Mouse (Mus musculus): ENCODE results near the gene Mtor. TPM values are rescaled to one million over a fixed set of nuclear protein-coding genes. Genes with fewer than 3 reads are reported as not detected.
A peak's percentile ranks its signal among the peaks of the same experiment; 100 is the strongest.

Mtor gene
- polyA plus RNA-seq, 1 experiment from 2014 or later, result 36.1 TPM

- H3K4me3 ChIP-seq (replicated peaks; ENCODE audit: low read length), result no peak overlapping the region
- H3K9ac ChIP-seq, result no peak overlapping the region
- H3K36me3 ChIP-seq (replicated peaks; ENCODE audit: control insufficient read depth, insufficient read depth), result peaks cover 85% of the 10 kb centered on the region
- H3K4me2 ChIP-seq (replicated peaks), result no peak overlapping the region
- H3K9me3 ChIP-seq (ENCODE audit: control insufficient read depth, low read length), result no peaks in the 10 kb centered on the region
- no peak for DNase-seq (ENCODE audit: low spot score)
- WGBS, result 68% methylated on average over 6 of the region's 6 CpGs
- ATAC-seq (ENCODE audit: low FRiP score), result no peak
- peaks cover under 1% of the 10 kb centered on the region; the same call in 1 of the 2 replicates for H3K4me1 ChIP-seq (replicated peaks; ENCODE audit: control insufficient read depth, insufficient read depth, low read length)
- 0 out of 2 replicates have a peak overlapping the region, but pooled peaks have one; percentile 27 for H3K27ac ChIP-seq
- H3K27me3 ChIP-seq (ENCODE audit: control insufficient read depth, insufficient read depth, low read length), result no peaks in the 10 kb centered on the region
These were observed 64.7 kb downstream of the Mtor start for GRCm38 (mm10) chr4:148513021-148513559.

GRCm38 (mm10) chr4:148515313-148515712, 66.9 kb downstream of the Mtor start:
- no peak overlapping the region for H3K27ac ChIP-seq
- WGBS, result 93% methylated on average over 2 of the region's 2 CpGs
- no peak overlapping the region for H3K4me2 ChIP-seq (replicated peaks)
- DNase-seq (ENCODE audit: low spot score), result no peak
- H3K36me3 ChIP-seq (replicated peaks; ENCODE audit: control insufficient read depth, insufficient read depth), result peaks cover 81% of the 10 kb centered on the region
- no peak for ATAC-seq (ENCODE audit: low FRiP score)
- peaks cover 7% of the 10 kb centered on the region; the same call in 1 of the 2 replicates for H3K4me1 ChIP-seq (replicated peaks; ENCODE audit: control insufficient read depth, insufficient read depth, low read length)
- H3K9me3 ChIP-seq (ENCODE audit: control insufficient read depth, low read length), result no peaks in the 10 kb centered on the region
- H3K9ac ChIP-seq, result no peak overlapping the region
- no peak overlapping the region for H3K4me3 ChIP-seq (replicated peaks; ENCODE audit: low read length)
- H3K27me3 ChIP-seq (ENCODE audit: control insufficient read depth, insufficient read depth, low read length), result no peaks in the 10 kb centered on the region

GRCm38 (mm10) chr4:148517809-148518208, 69.4 kb downstream of the Mtor start:
- H3K36me3 ChIP-seq (replicated peaks; ENCODE audit: control insufficient read depth, insufficient read depth), result peaks cover 81% of the 10 kb centered on the region
- 54% methylated on average over 4 of the region's 4 CpGs for WGBS
- H3K27me3 ChIP-seq (ENCODE audit: control insufficient read depth, insufficient read depth, low read length), result no peaks in the 10 kb centered on the region
- H3K4me2 ChIP-seq (replicated peaks), result no peak overlapping the region
- DNase-seq (ENCODE audit: low spot score), result no peak
- no peak overlapping the region for H3K4me3 ChIP-seq (replicated peaks; ENCODE audit: low read length)
- ATAC-seq (ENCODE audit: low FRiP score), result no peak
- H3K4me1 ChIP-seq (replicated peaks; ENCODE audit: control insufficient read depth, insufficient read depth, low read length), result peaks cover 7% of the 10 kb centered on the region; the same call in 1 of the 2 replicates
- H3K9me3 ChIP-seq (ENCODE audit: control insufficient read depth, low read length), result no peaks in the 10 kb centered on the region
- H3K27ac ChIP-seq, result peak overlapping the region; percentile 66
- no peak overlapping the region for H3K9ac ChIP-seq

GRCm38 (mm10) chr4:148518235-148518795, 69.9 kb downstream of the Mtor start:
- no peaks in the 10 kb centered on the region for H3K9me3 ChIP-seq (ENCODE audit: control insufficient read depth, low read length)
- no peaks in the 10 kb centered on the region for H3K27me3 ChIP-seq (ENCODE audit: control insufficient read depth, insufficient read depth, low read length)
- H3K4me1 ChIP-seq (replicated peaks; ENCODE audit: control insufficient read depth, insufficient read depth, low read length), result peaks cover 7% of the 10 kb centered on the region; the same call in 1 of the 2 replicates
- DNase-seq (ENCODE audit: low spot score) (no peak), ATAC-seq (ENCODE audit: low FRiP score) (0 out of 2 replicates have a peak, but pooled peaks have one; percentile 34)
- H3K4me2 ChIP-seq (replicated peaks), result no peak overlapping the region
- H3K9ac ChIP-seq, result no peak overlapping the region
- no peak overlapping the region for H3K4me3 ChIP-seq (replicated peaks; ENCODE audit: low read length)
- peaks cover 81% of the 10 kb centered on the region for H3K36me3 ChIP-seq (replicated peaks; ENCODE audit: control insufficient read depth, insufficient read depth)
- WGBS, result 24% methylated on average over 5 of the region's 5 CpGs
- peak overlapping the region; percentile 66 for H3K27ac ChIP-seq

- H3K36me3 ChIP-seq (replicated peaks; ENCODE audit: control insufficient read depth, insufficient read depth), result peaks cover 84% of the 10 kb centered on the region
- H3K27me3 ChIP-seq (ENCODE audit: control insufficient read depth, insufficient read depth, low read length), result no peaks in the 10 kb centered on the region
- 0 out of 2 replicates have a peak overlapping the region, but pooled peaks have one; percentile 3 for H3K27ac ChIP-seq
- 79% methylated on average over 7 of the region's 7 CpGs for WGBS
- no peak overlapping the region for H3K9ac ChIP-seq
- no peak overlapping the region for H3K4me3 ChIP-seq (replicated peaks; ENCODE audit: low read length)
- no peaks in the 10 kb centered on the region for H3K9me3 ChIP-seq (ENCODE audit: control insufficient read depth, low read length)
- H3K4me1 ChIP-seq (replicated peaks; ENCODE audit: control insufficient read depth, insufficient read depth, low read length), result peaks cover 3% of the 10 kb centered on the region; the same call in 1 of the 2 replicates
- ATAC-seq (ENCODE audit: low FRiP score) (no peak), DNase-seq (ENCODE audit: low spot score) (no peak)
- H3K4me2 ChIP-seq (replicated peaks), result no peak overlapping the region
These were observed 75.1 kb downstream of the Mtor start for GRCm38 (mm10) chr4:148523538-148523937.

GRCm38 (mm10) chr4:148527158-148527910, 78.9 kb downstream of the Mtor start:
- 94% methylated on average over 10 of the region's 10 CpGs for WGBS
- no peaks in the 10 kb centered on the region for H3K27me3 ChIP-seq (ENCODE audit: control insufficient read depth, insufficient read depth, low read length)
- H3K4me3 ChIP-seq (replicated peaks; ENCODE audit: low read length), result no peak overlapping the region
- DNase-seq (ENCODE audit: low spot score), result no peak
- H3K36me3 ChIP-seq (replicated peaks; ENCODE audit: control insufficient read depth, insufficient read depth), result peaks cover 93% of the 10 kb centered on the region
- ATAC-seq (ENCODE audit: low FRiP score), result no peak
- H3K9me3 ChIP-seq (ENCODE audit: control insufficient read depth, low read length), result no peaks in the 10 kb centered on the region
- H3K4me2 ChIP-seq (replicated peaks), result no peak overlapping the region
- H3K27ac ChIP-seq, result no peak overlapping the region
- no peak overlapping the region for H3K9ac ChIP-seq
- H3K4me1 ChIP-seq (replicated peaks; ENCODE audit: control insufficient read depth, insufficient read depth, low read length), result no peaks in the 10 kb centered on the region

GRCm38 (mm10) chr4:148530351-148530750, 81.9 kb downstream of the Mtor start:
- peaks cover 95% of the 10 kb centered on the region for H3K36me3 ChIP-seq (replicated peaks; ENCODE audit: control insufficient read depth, insufficient read depth)
- H3K27ac ChIP-seq, result no peak overlapping the region
- 93% methylated on average over 5 of the region's 5 CpGs for WGBS
- no peak for DNase-seq (ENCODE audit: low spot score)
- H3K4me1 ChIP-seq (replicated peaks; ENCODE audit: control insufficient read depth, insufficient read depth, low read length), result no peaks in the 10 kb centered on the region
- H3K9me3 ChIP-seq (ENCODE audit: control insufficient read depth, low read length), result no peaks in the 10 kb centered on the region
- ATAC-seq (ENCODE audit: low FRiP score), result no peak
- H3K9ac ChIP-seq, result no peak overlapping the region
- no peaks in the 10 kb centered on the region for H3K27me3 ChIP-seq (ENCODE audit: control insufficient read depth, insufficient read depth, low read length)
- no peak overlapping the region for H3K4me3 ChIP-seq (replicated peaks; ENCODE audit: low read length)
- no peak overlapping the region for H3K4me2 ChIP-seq (replicated peaks)

GRCm38 (mm10) chr4:148530778-148531177, 82.4 kb downstream of the Mtor start:
- no peaks in the 10 kb centered on the region for H3K4me1 ChIP-seq (replicated peaks; ENCODE audit: control insufficient read depth, insufficient read depth, low read length)
- H3K4me3 ChIP-seq (replicated peaks; ENCODE audit: low read length), result no peak overlapping the region
- no peak overlapping the region for H3K4me2 ChIP-seq (replicated peaks)
- H3K27ac ChIP-seq, result no peak overlapping the region
- ATAC-seq (ENCODE audit: low FRiP score) (no peak), DNase-seq (ENCODE audit: low spot score) (no peak)
- no peak overlapping the region for H3K9ac ChIP-seq
- no peaks in the 10 kb centered on the region for H3K9me3 ChIP-seq (ENCODE audit: control insufficient read depth, low read length)
- 91% methylated on average over 6 of the region's 6 CpGs for WGBS
- H3K27me3 ChIP-seq (ENCODE audit: control insufficient read depth, insufficient read depth, low read length), result no peaks in the 10 kb centered on the region
- peaks cover 95% of the 10 kb centered on the region for H3K36me3 ChIP-seq (replicated peaks; ENCODE audit: control insufficient read depth, insufficient read depth)

- WGBS, result 60% methylated on average over 4 of the region's 4 CpGs
- Histone ChIP-seq H3K36me3 (replicated peaks; ENCODE audit: control insufficient read depth, insufficient read depth) (peaks cover 95% of the 10 kb centered on the region), H3K9me3 (ENCODE audit: control insufficient read depth, low read length) (no peaks in the 10 kb centered on the region), H3K4me2 (replicated peaks) (no peak overlapping the region), H3K4me1 (replicated peaks; ENCODE audit: control insufficient read depth, insufficient read depth, low read length) (no peaks in the 10 kb centered on the region), H3K27me3 (ENCODE audit: control insufficient read depth, insufficient read depth, low read length) (no peaks in the 10 kb centered on the region), H3K9ac (no peak overlapping the region), H3K4me3 (replicated peaks; ENCODE audit: low read length) (no peak overlapping the region), H3K27ac (no peak overlapping the region)
- ATAC-seq (ENCODE audit: low FRiP score) (no peak), DNase-seq (ENCODE audit: low spot score) (no peak)
These were observed 82.9 kb downstream of the Mtor start for GRCm38 (mm10) chr4:148531341-148531740.

Measured in hindbrain, embryonic 14.5 days (tissue).